Mouse (Mus musculus): ENCODE measurements at regions not wholly inside any gene's neighbourhood (a gene's known extent, or its start where the extent isn't known, plus 50 kb on each side); places are given as distances from the start of the nearest gene placed in this dataset.

DNA sequence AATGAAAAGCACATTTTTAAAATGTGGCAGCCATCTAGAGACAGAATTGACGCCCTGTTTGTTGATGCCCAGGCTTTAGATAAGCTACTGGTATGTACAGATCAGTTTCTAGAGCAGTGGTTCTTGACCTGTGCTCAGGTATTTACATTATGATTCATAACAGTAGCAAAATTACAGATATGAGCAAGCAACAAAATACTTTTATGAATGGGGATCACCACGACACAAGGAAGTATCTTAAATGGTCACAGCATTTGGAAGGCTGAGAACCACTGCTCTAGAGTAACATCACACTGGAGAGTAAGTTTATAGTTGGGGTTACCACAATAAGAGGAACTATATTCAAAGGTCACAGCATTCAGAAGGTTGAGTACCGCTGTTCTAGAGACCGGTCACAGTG is 66.3 kb upstream of the Dgkg start:
- ATAC-seq (ENCODE audit: insufficient number of reproducible peaks, low FRiP score, low TSS enrichment, low read depth) (no peak), DNase-seq (ENCODE audit: low spot score) (no peak)
- Histone ChIP-seq H3K9ac (ENCODE audit: low read length) (no peak overlapping the region), H3K9me3 (ENCODE audit: control insufficient read depth, low read length) (no peaks in the 10 kb centered on the region), H3K4me1 (ENCODE audit: control insufficient read depth, insufficient read depth, low read length) (no peaks in the 10 kb centered on the region), H3K27ac (replicated peaks; ENCODE audit: low read depth, low read length) (no peak overlapping the region), H3K4me3 (ENCODE audit: low read depth, low read length) (no peak overlapping the region), H3K4me2 (ENCODE audit: low read depth, severe bottlenecking) (no peak overlapping the region), H3K36me3 (ENCODE audit: control insufficient read depth, insufficient read depth, low read length) (no peaks in the 10 kb centered on the region), H3K27me3 (ENCODE audit: control insufficient read depth, insufficient read depth, low read length) (no peaks in the 10 kb centered on the region)
- 89% methylated on average over 4 of the region's 4 CpGs for WGBS

GRCm38 (mm10) chr16:22719791-22720190 is 62.8 kb upstream of the Dgkg start:
- Histone ChIP-seq H3K9ac (ENCODE audit: low read length) (no peak overlapping the region), H3K4me1 (ENCODE audit: control insufficient read depth, insufficient read depth, low read length) (no peaks in the 10 kb centered on the region), H3K9me3 (ENCODE audit: control insufficient read depth, low read length) (no peaks in the 10 kb centered on the region), H3K27ac (replicated peaks; ENCODE audit: low read depth, low read length) (no peak overlapping the region), H3K27me3 (ENCODE audit: control insufficient read depth, insufficient read depth, low read length) (no peaks in the 10 kb centered on the region), H3K36me3 (ENCODE audit: control insufficient read depth, insufficient read depth, low read length) (no peaks in the 10 kb centered on the region), H3K4me3 (ENCODE audit: low read depth, low read length) (no peak overlapping the region), H3K4me2 (ENCODE audit: low read depth, severe bottlenecking) (no peak overlapping the region)
- no peak for ATAC-seq (ENCODE audit: insufficient number of reproducible peaks, low FRiP score, low TSS enrichment, low read depth)
- no peak for DNase-seq (ENCODE audit: low spot score)
- WGBS, result 83% methylated on average over 4 of the region's 4 CpGs

DNA sequence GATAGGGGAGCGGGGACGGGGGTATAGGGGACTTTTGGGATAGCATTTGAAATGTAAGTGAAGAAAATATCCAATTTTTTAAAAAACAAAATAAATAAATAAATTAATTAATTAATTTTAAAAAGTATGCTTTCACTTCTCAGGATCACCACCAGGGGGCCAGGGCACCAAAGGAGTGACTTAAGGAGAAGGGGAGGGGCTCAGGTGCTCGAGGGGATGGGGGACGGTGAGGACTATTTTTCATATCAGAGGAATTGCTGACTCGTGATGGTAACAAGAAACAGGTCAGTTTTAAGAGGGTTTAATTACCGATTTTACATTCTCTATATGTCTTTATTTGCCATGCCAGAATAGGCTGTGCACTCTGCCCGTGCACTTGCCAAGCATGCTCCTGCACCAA is 62.3 kb upstream of the Dgkg start:
- 55% methylated on average over 7 of the region's 7 CpGs for WGBS
- Histone ChIP-seq H3K27me3 (ENCODE audit: control insufficient read depth, insufficient read depth, low read length) (no peaks in the 10 kb centered on the region), H3K4me1 (ENCODE audit: control insufficient read depth, insufficient read depth, low read length) (no peaks in the 10 kb centered on the region), H3K9me3 (ENCODE audit: control insufficient read depth, low read length) (no peaks in the 10 kb centered on the region), H3K4me3 (ENCODE audit: low read depth, low read length) (no peak overlapping the region), H3K27ac (replicated peaks; ENCODE audit: low read depth, low read length) (no peak overlapping the region), H3K9ac (ENCODE audit: low read length) (no peak overlapping the region), H3K4me2 (ENCODE audit: low read depth, severe bottlenecking) (no peak overlapping the region), H3K36me3 (ENCODE audit: control insufficient read depth, insufficient read depth, low read length) (no peaks in the 10 kb centered on the region)
- DNase-seq (ENCODE audit: low spot score) (peak; percentile 23), ATAC-seq (ENCODE audit: insufficient number of reproducible peaks, low FRiP score, low TSS enrichment, low read depth) (no peak)

GRCm38 (mm10) chr16:22717462-22717861 is 60.4 kb upstream of the Dgkg start:
- H3K36me3 ChIP-seq (ENCODE audit: control insufficient read depth, insufficient read depth, low read length), result no peaks in the 10 kb centered on the region

GRCm38 (mm10) chr16:22716306-22716830 is 59.3 kb upstream of the Dgkg start:
- no peaks in the 10 kb centered on the region for H3K9me3 ChIP-seq (ENCODE audit: control insufficient read depth, low read length)
- ATAC-seq (ENCODE audit: insufficient number of reproducible peaks, low FRiP score, low TSS enrichment, low read depth) (no peak), DNase-seq (ENCODE audit: low spot score) (no peak)
- H3K4me3 ChIP-seq (ENCODE audit: low read depth, low read length), result no peak overlapping the region
- no peaks in the 10 kb centered on the region for H3K36me3 ChIP-seq (ENCODE audit: control insufficient read depth, insufficient read depth, low read length)
- no peaks in the 10 kb centered on the region for H3K27me3 ChIP-seq (ENCODE audit: control insufficient read depth, insufficient read depth, low read length)
- H3K9ac ChIP-seq (ENCODE audit: low read length), result no peak overlapping the region
- no peaks in the 10 kb centered on the region for H3K4me1 ChIP-seq (ENCODE audit: control insufficient read depth, insufficient read depth, low read length)
- H3K27ac ChIP-seq (replicated peaks; ENCODE audit: low read depth, low read length), result no peak overlapping the region
- 90% methylated on average over 8 of the region's 8 CpGs for WGBS
- H3K4me2 ChIP-seq (ENCODE audit: low read depth, severe bottlenecking), result no peak overlapping the region

More at GRCm38 (mm10) chr16:22717462-22717861, 60.4 kb upstream of the Dgkg start:
- H3K9me3 ChIP-seq (ENCODE audit: control insufficient read depth, low read length), result no peaks in the 10 kb centered on the region
- WGBS, result 54% methylated on average over 2 of the region's 2 CpGs
- no peak for ATAC-seq (ENCODE audit: insufficient number of reproducible peaks, low FRiP score, low TSS enrichment, low read depth)
- H3K4me3 ChIP-seq (ENCODE audit: low read depth, low read length), result no peak overlapping the region
- H3K4me1 ChIP-seq (ENCODE audit: control insufficient read depth, insufficient read depth, low read length), result no peaks in the 10 kb centered on the region
- H3K4me2 ChIP-seq (ENCODE audit: low read depth, severe bottlenecking), result no peak overlapping the region
- no peak overlapping the region for H3K9ac ChIP-seq (ENCODE audit: low read length)
- no peak overlapping the region for H3K27ac ChIP-seq (replicated peaks; ENCODE audit: low read depth, low read length)
- no peaks in the 10 kb centered on the region for H3K27me3 ChIP-seq (ENCODE audit: control insufficient read depth, insufficient read depth, low read length)
- DNase-seq (ENCODE audit: low spot score), result no peak

- Histone ChIP-seq H3K27me3 (ENCODE audit: control insufficient read depth, insufficient read depth, low read length) (no peaks in the 10 kb centered on the region), H3K9ac (ENCODE audit: low read length) (no peak overlapping the region), H3K4me2 (ENCODE audit: low read depth, severe bottlenecking) (no peak overlapping the region), H3K27ac (replicated peaks; ENCODE audit: low read depth, low read length) (no peak overlapping the region), H3K4me3 (ENCODE audit: low read depth, low read length) (no peak overlapping the region), H3K9me3 (ENCODE audit: control insufficient read depth, low read length) (no peaks in the 10 kb centered on the region), H3K36me3 (ENCODE audit: control insufficient read depth, insufficient read depth, low read length) (no peaks in the 10 kb centered on the region), H3K4me1 (ENCODE audit: control insufficient read depth, insufficient read depth, low read length) (no peaks in the 10 kb centered on the region)
- no peak for ATAC-seq (ENCODE audit: insufficient number of reproducible peaks, low FRiP score, low TSS enrichment, low read depth)
- DNase-seq (ENCODE audit: low spot score), result no peak
- 93% methylated on average over 2 of the region's 2 CpGs for WGBS
Measured at GRCm38 (mm10) chr16:22714315-22714714, 57.3 kb upstream of the Dgkg start.

- Histone ChIP-seq H3K9ac (ENCODE audit: low read length) (no peak overlapping the region), H3K27me3 (ENCODE audit: control insufficient read depth, insufficient read depth, low read length) (no peaks in the 10 kb centered on the region)
Measured at GRCm38 (mm10) chr16:22708768-22709167, 51.7 kb upstream of the Dgkg start.

More at GRCm38 (mm10) chr16:22708768-22709167, 51.7 kb upstream of the Dgkg start:
- Histone ChIP-seq H3K4me2 (ENCODE audit: low read depth, severe bottlenecking) (no peak overlapping the region), H3K36me3 (ENCODE audit: control insufficient read depth, insufficient read depth, low read length) (no peaks in the 10 kb centered on the region), H3K27ac (replicated peaks; ENCODE audit: low read depth, low read length) (no peak overlapping the region), H3K4me3 (ENCODE audit: low read depth, low read length) (no peak overlapping the region), H3K4me1 (ENCODE audit: control insufficient read depth, insufficient read depth, low read length) (no peaks in the 10 kb centered on the region), H3K9me3 (ENCODE audit: control insufficient read depth, low read length) (no peaks in the 10 kb centered on the region)
- no peak for DNase-seq (ENCODE audit: low spot score)
- WGBS, result 58% methylated on average over 9 of the region's 9 CpGs
- ATAC-seq (ENCODE audit: insufficient number of reproducible peaks, low FRiP score, low TSS enrichment, low read depth), result no peak

All from limb, embryonic 11.5 days (tissue).